Mouse (Mus musculus): ENCODE data around the gene Sec24a. TPM values are rescaled to one million over a fixed set of nuclear protein-coding genes. Genes with fewer than 3 reads are reported as not detected.
A peak's percentile ranks its signal among the peaks of the same experiment; 100 is the strongest.

Sec24a gene
- polyA plus RNA-seq, 1 experiment from 2014 or later = 10.5 TPM

GRCm38 (mm10) chr11:51646751-51647667 is 116.4 kb downstream of the Sec24a start:
- DNase-seq (ENCODE audit: low spot score) (peak; percentile 63), ATAC-seq (peak; percentile 70)
- H3K27ac ChIP-seq (ENCODE audit: low read length) = peak overlapping the region; percentile 84
- no peak overlapping the region; the same call in 1 of the 2 replicates for H3K9ac ChIP-seq (replicated peaks; ENCODE audit: low read depth)
- TF ChIP-seq CTCF (IDR thresholded peaks at IDR 0.05) = no peak
- TF ChIP-seq EP300 (IDR thresholded peaks at IDR 0.05) = peak; percentile 82
- peak overlapping the region; percentile 14; the same call in 1 of the 2 replicates for H3K4me3 ChIP-seq (ENCODE audit: low read depth, low read length)
- WGBS = 57% methylated on average over 15 of the region's 15 CpGs
- H3K4me2 ChIP-seq (replicated peaks; ENCODE audit: low read depth, low read length) = peak overlapping the region; percentile 91; the same call in 1 of the 2 replicates
- no peaks in the 10 kb centered on the region for H3K27me3 ChIP-seq (replicated peaks; ENCODE audit: insufficient read depth, low read length)
- peaks cover 8% of the 10 kb centered on the region; the same call in 1 of the 2 replicates for H3K4me1 ChIP-seq (ENCODE audit: insufficient read depth, low read depth, low read length)
- H3K36me3 ChIP-seq (ENCODE audit: insufficient read depth, low read length) = no peaks in the 10 kb centered on the region
- no peaks in the 10 kb centered on the region for H3K9me3 ChIP-seq (ENCODE audit: low read length)

DNA sequence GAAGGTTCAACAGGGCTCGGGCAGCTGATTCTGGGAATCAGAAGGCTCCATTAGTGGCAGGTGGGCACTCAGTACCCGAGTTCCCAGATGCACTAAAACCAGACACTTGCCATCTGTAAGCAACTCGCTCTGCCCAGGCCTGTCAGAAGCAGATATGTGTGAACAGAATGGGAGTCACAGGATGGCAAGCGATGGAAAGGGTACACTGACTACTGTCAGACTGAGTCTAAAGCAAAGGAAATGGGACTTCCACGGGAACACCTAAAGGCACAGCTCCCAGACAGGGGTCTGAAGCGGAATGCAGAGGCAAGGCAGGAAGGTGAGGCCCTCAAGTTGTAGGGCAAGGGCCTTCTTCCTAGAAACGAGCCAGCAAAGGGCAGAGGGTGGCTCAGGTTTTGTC is 117.2 kb downstream of the Sec24a start:
- Histone ChIP-seq H3K4me1 (ENCODE audit: insufficient read depth, low read depth, low read length) (peaks cover 8% of the 10 kb centered on the region; the same call in 1 of the 2 replicates), H3K36me3 (ENCODE audit: insufficient read depth, low read length) (no peaks in the 10 kb centered on the region), H3K9ac (replicated peaks; ENCODE audit: low read depth) (no peak overlapping the region), H3K4me3 (ENCODE audit: low read depth, low read length) (no peak overlapping the region), H3K9me3 (ENCODE audit: low read length) (no peaks in the 10 kb centered on the region), H3K27ac (ENCODE audit: low read length) (peak overlapping the region; percentile 84), H3K27me3 (replicated peaks; ENCODE audit: insufficient read depth, low read length) (no peaks in the 10 kb centered on the region), H3K4me2 (replicated peaks; ENCODE audit: low read depth, low read length) (no peak overlapping the region)
- no peak for DNase-seq (ENCODE audit: low spot score)
- TF ChIP-seq CTCF (IDR thresholded peaks at IDR 0.05) (no peak), EP300 (IDR thresholded peaks at IDR 0.05) (no peak)
- 65% methylated on average over 7 of the region's 7 CpGs for WGBS
- ATAC-seq = no peak

DNA sequence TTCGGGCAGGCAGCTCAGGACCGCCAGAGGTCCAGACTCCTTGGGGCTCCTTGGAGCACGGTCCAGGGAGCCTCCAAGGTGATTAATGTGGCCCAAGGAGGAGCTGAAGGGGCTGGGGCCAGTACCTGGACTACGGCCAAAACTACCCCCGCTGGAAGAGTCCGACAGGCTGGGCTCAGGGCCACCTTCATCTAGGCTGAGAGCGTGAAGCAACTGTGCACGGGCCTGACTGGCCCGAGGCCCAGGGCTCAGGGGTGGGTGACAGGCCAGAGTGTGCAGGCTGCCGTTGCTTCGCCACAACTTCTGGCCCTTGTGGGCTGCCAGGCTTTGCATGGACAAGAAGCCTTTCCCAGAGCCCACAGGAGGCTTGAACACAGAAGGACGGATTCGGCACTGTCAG is 118.1 kb downstream of the Sec24a start:
- Histone ChIP-seq H3K9me3 (ENCODE audit: low read length) (no peaks in the 10 kb centered on the region), H3K4me3 (ENCODE audit: low read depth, low read length) (no peak overlapping the region), H3K36me3 (ENCODE audit: insufficient read depth, low read length) (no peaks in the 10 kb centered on the region), H3K4me1 (ENCODE audit: insufficient read depth, low read depth, low read length) (peaks cover 8% of the 10 kb centered on the region), H3K27ac (ENCODE audit: low read length) (peak overlapping the region; percentile 9; the same call in 1 of the 2 replicates), H3K4me2 (replicated peaks; ENCODE audit: low read depth, low read length) (no peak overlapping the region), H3K27me3 (replicated peaks; ENCODE audit: insufficient read depth, low read length) (no peaks in the 10 kb centered on the region), H3K9ac (replicated peaks; ENCODE audit: low read depth) (no peak overlapping the region)
- WGBS = 43% methylated on average over 13 of the region's 13 CpGs
- no peak for ATAC-seq
- DNase-seq (ENCODE audit: low spot score) = peak; percentile 38
- no peak for TF ChIP-seq CTCF (IDR thresholded peaks at IDR 0.05)
- TF ChIP-seq EP300 (IDR thresholded peaks at IDR 0.05) = no peak

- Histone ChIP-seq H3K9ac (replicated peaks; ENCODE audit: low read depth) (no peak overlapping the region), H3K4me3 (ENCODE audit: low read depth, low read length) (no peak overlapping the region), H3K27ac (ENCODE audit: low read length) (no peak overlapping the region), H3K36me3 (ENCODE audit: insufficient read depth, low read length) (no peaks in the 10 kb centered on the region), H3K27me3 (replicated peaks; ENCODE audit: insufficient read depth, low read length) (no peaks in the 10 kb centered on the region), H3K4me1 (ENCODE audit: insufficient read depth, low read depth, low read length) (peaks cover 8% of the 10 kb centered on the region), H3K9me3 (ENCODE audit: low read length) (no peaks in the 10 kb centered on the region), H3K4me2 (replicated peaks; ENCODE audit: low read depth, low read length) (no peak overlapping the region)
- 68% methylated on average over 16 of the region's 16 CpGs for WGBS
- DNase-seq (ENCODE audit: low spot score) = no peak
- no peak for ATAC-seq
- no peak for TF ChIP-seq CTCF (IDR thresholded peaks at IDR 0.05)
- no peak for TF ChIP-seq EP300 (IDR thresholded peaks at IDR 0.05)
Observed at GRCm38 (mm10) chr11:51644217-51644616, 119.2 kb downstream of the Sec24a start.

DNA sequence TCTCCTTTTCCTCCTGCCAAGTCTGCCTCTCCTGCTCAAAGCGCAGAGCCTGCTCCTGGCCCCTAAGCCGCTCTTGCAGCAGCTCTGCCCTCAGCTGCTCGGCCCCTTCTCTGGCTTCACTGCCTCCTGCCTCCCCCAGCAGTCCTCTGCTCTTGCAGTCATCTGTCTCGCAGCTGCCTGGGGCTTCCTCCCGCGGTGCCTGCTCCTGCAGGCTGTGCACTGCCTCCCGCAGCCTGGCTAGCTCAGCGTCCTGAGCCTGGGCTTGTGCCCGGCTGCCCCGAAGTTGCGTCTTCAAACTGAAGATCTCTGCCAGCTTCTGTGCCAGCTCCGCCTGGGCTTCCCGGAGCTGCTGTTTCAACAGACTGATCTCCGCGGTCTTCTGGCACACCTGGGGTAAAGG is 119.7 kb downstream of the Sec24a start:
- H3K9ac ChIP-seq (replicated peaks; ENCODE audit: low read depth) = no peak overlapping the region
- no peaks in the 10 kb centered on the region for H3K27me3 ChIP-seq (replicated peaks; ENCODE audit: insufficient read depth, low read length)
- 56% methylated on average over 15 of the region's 15 CpGs for WGBS
- no peak for TF ChIP-seq EP300 (IDR thresholded peaks at IDR 0.05)
- no peak for TF ChIP-seq CTCF (IDR thresholded peaks at IDR 0.05)
- H3K36me3 ChIP-seq (ENCODE audit: insufficient read depth, low read length) = no peaks in the 10 kb centered on the region
- no peaks in the 10 kb centered on the region for H3K9me3 ChIP-seq (ENCODE audit: low read length)
- H3K27ac ChIP-seq (ENCODE audit: low read length) = no peak overlapping the region
- ATAC-seq = no peak
- H3K4me1 ChIP-seq (ENCODE audit: insufficient read depth, low read depth, low read length) = peaks cover 8% of the 10 kb centered on the region
- H3K4me2 ChIP-seq (replicated peaks; ENCODE audit: low read depth, low read length) = no peak overlapping the region
- no peak for DNase-seq (ENCODE audit: low spot score)
- no peak overlapping the region for H3K4me3 ChIP-seq (ENCODE audit: low read depth, low read length)

- TF ChIP-seq CTCF (IDR thresholded peaks at IDR 0.05) = no peak
- TF ChIP-seq EP300 (IDR thresholded peaks at IDR 0.05) = no peak
- Histone ChIP-seq H3K27ac (ENCODE audit: low read length) (no peak overlapping the region), H3K36me3 (ENCODE audit: insufficient read depth, low read length) (no peaks in the 10 kb centered on the region), H3K9me3 (ENCODE audit: low read length) (no peaks in the 10 kb centered on the region), H3K9ac (replicated peaks; ENCODE audit: low read depth) (no peak overlapping the region), H3K4me2 (replicated peaks; ENCODE audit: low read depth, low read length) (no peak overlapping the region), H3K4me1 (ENCODE audit: insufficient read depth, low read depth, low read length) (peaks cover 8% of the 10 kb centered on the region), H3K4me3 (ENCODE audit: low read depth, low read length) (no peak overlapping the region), H3K27me3 (replicated peaks; ENCODE audit: insufficient read depth, low read length) (no peaks in the 10 kb centered on the region)
- DNase-seq (ENCODE audit: low spot score) (no peak), ATAC-seq (no peak)
- WGBS = 65% methylated on average over 9 of the region's 9 CpGs
Observed at GRCm38 (mm10) chr11:51643202-51643601, 120.2 kb downstream of the Sec24a start.

Other genes with a start within 250 kb of the Sec24a start
- 10.8 and 12.0 TPM in 2 replicates for gene Phykpl, start 178.9 kb downstream of the Sec24a start, polyA plus RNA-seq (2015; fragmentation: Nextera tagmentation; extraction: Ambion mirVana)
- gene Hnrnpab, start 156.8 kb downstream of the Sec24a start, polyA plus RNA-seq (2015; fragmentation: Nextera tagmentation; extraction: Ambion mirVana) = 152 and 167 TPM in 2 replicates
- 60.1 and 67.2 TPM in 2 replicates for gene Nhp2, start 143.9 kb downstream of the Sec24a start, polyA plus RNA-seq (2015; fragmentation: Nextera tagmentation; extraction: Ambion mirVana)
- gene Rmnd5b, start 127.7 kb downstream of the Sec24a start, polyA plus RNA-seq (2015; fragmentation: Nextera tagmentation; extraction: Ambion mirVana) = 43.2 and 46.4 TPM in 2 replicates
- gene N4bp3, start 112.8 kb downstream of the Sec24a start, polyA plus RNA-seq (2015; fragmentation: Nextera tagmentation; extraction: Ambion mirVana) = 43.9 and 44.7 TPM in 2 replicates
- gene D930048N14Rik, start 112.7 kb downstream of the Sec24a start, polyA plus RNA-seq (2015; fragmentation: Nextera tagmentation; extraction: Ambion mirVana) = 2.5 and 3.1 TPM in 2 replicates
- 90.6 and 95.9 TPM in 2 replicates for gene 0610009B22Rik, start 74.8 kb downstream of the Sec24a start, polyA plus RNA-seq (2015; fragmentation: Nextera tagmentation; extraction: Ambion mirVana)
- gene Sar1b, start 53 bp upstream of the Sec24a start, polyA plus RNA-seq (2015; fragmentation: Nextera tagmentation; extraction: Ambion mirVana) = 121 and 125 TPM in 2 replicates
- gene Jade2, start 94.0 kb upstream of the Sec24a start, polyA plus RNA-seq (2015; fragmentation: Nextera tagmentation; extraction: Ambion mirVana) = 3.1 and 3.9 TPM in 2 replicates
- gene Cdkn2aipnl, start 204.0 kb upstream of the Sec24a start, polyA plus RNA-seq (2015; fragmentation: Nextera tagmentation; extraction: Ambion mirVana) = 55.9 and 56.9 TPM in 2 replicates
- 276 and 280 TPM in 2 replicates for gene Ube2b, start 237.1 kb upstream of the Sec24a start, polyA plus RNA-seq (2015; fragmentation: Nextera tagmentation; extraction: Ambion mirVana)
- gene Cdkl3, start 240.6 kb upstream of the Sec24a start, polyA plus RNA-seq (2015; fragmentation: Nextera tagmentation; extraction: Ambion mirVana) = 6.1 and 6.4 TPM in 2 replicates

Measured in lung, postnatal 0 days (tissue).